Mouse (Mus musculus): Measurements from ENCODE around the gene Tbc1d14.

GRCm38 (mm10) chr5:36558526-36558925, 34.5 kb downstream of the Tbc1d14 start:
- no peak for TF ChIP-seq POLR2A (IDR thresholded peaks at IDR 0.05; ENCODE audit: insufficient read depth, low read depth, low read length)
- TF ChIP-seq CTCF (IDR thresholded peaks at IDR 0.05; ENCODE audit: insufficient read depth, low read depth, low read length) = no peak

Data from olfactory bulb, adult 2 months (tissue).